Mouse (Mus musculus) cortical plate, adult 2 months (tissue): ENCODE measurements at regions not wholly inside any gene's neighbourhood (a gene's known extent, or its start where the extent isn't known, plus 50 kb on each side); places are given as distances from the start of the nearest gene placed in this dataset.

Experiments
- H3K27ac ChIP-seq: fragments of 200-500 bp; 2 replicates; pipeline ENCODE4 v1.5.1; 2012; ENCODE audit warnings: low read length, control low read depth, inconsistent platforms; ENCODE audit not compliant: insufficient read depth
- H3K4me1 ChIP-seq: fragments of 200-500 bp; 2 replicates; pipeline ENCODE4 v1.6.1; 2011; ENCODE audit warnings: low read length; ENCODE audit not compliant: control insufficient read depth, insufficient read depth
- H3K4me3 ChIP-seq: fragments of 200-500 bp; 2 replicates; pipeline ENCODE4 v1.5.1; 2011; ENCODE audit warnings: mild to moderate bottlenecking, low read length, control low read depth; ENCODE audit not compliant: insufficient read depth
- CTCF ChIP-seq: fragments of 200-500 bp; IDR thresholded peaks from 2 replicates; pipeline ENCODE4 v1.5.1; 2011; ENCODE audit warnings: mild to moderate bottlenecking, control low read depth, low read length; ENCODE audit not compliant: insufficient read depth; ENCODE audit errors: extremely low read depth
- POLR2A ChIP-seq: fragments of 200-500 bp; IDR thresholded peaks from 2 replicates; pipeline ENCODE4 v1.6.1; 2011; ENCODE audit warnings: mild to moderate bottlenecking, low read length, control low read depth; ENCODE audit not compliant: insufficient read depth; ENCODE audit errors: extremely low read depth

GRCm38 (mm10) chr15:63238601-63239000 lies 606.4 kb downstream of the Gsdmc2 start:
- TF ChIP-seq CTCF (no peak), POLR2A (no peak)
- no peaks in the 10 kb centered on the region for H3K4me1 ChIP-seq
- no peak overlapping the region for H3K27ac ChIP-seq
- H3K4me3 ChIP-seq, result no peak overlapping the region

- no peak overlapping the region for H3K4me3 ChIP-seq
- H3K4me1 ChIP-seq, result no peaks in the 10 kb centered on the region
These were observed 626.5 kb downstream of the Gsdmc2 start for GRCm38 (mm10) chr15:63218393-63219060.

GRCm38 (mm10) chr15:63205150-63205549 lies 639.8 kb downstream of the Gsdmc2 start:
- no peak overlapping the region for H3K27ac ChIP-seq
- TF ChIP-seq CTCF (no peak), POLR2A (no peak)
- no peaks in the 10 kb centered on the region for H3K4me1 ChIP-seq
- H3K4me3 ChIP-seq, result no peak overlapping the region

More at GRCm38 (mm10) chr15:63218393-63219060, 626.5 kb downstream of the Gsdmc2 start:
- no peak for TF ChIP-seq CTCF
- TF ChIP-seq POLR2A, result no peak
- H3K27ac ChIP-seq, result no peak overlapping the region

- H3K4me3 ChIP-seq, result no peak overlapping the region
- no peak overlapping the region for H3K27ac ChIP-seq
- TF ChIP-seq POLR2A (no peak), CTCF (no peak)
- no peaks in the 10 kb centered on the region for H3K4me1 ChIP-seq
These were observed 649.9 kb downstream of the Gsdmc2 start for GRCm38 (mm10) chr15:63195031-63195430.

- no peak overlapping the region for H3K4me3 ChIP-seq
- H3K27ac ChIP-seq, result no peak overlapping the region
- no peaks in the 10 kb centered on the region for H3K4me1 ChIP-seq
- TF ChIP-seq CTCF, result no peak
- no peak for TF ChIP-seq POLR2A
These were observed 650.5 kb downstream of the Gsdmc2 start for GRCm38 (mm10) chr15:63194492-63194797.

- H3K4me1 ChIP-seq, result no peaks in the 10 kb centered on the region
- TF ChIP-seq CTCF (no peak), POLR2A (no peak)
- no peak overlapping the region for H3K4me3 ChIP-seq
- no peak overlapping the region for H3K27ac ChIP-seq
These were observed 651.1 kb downstream of the Gsdmc2 start for GRCm38 (mm10) chr15:63193617-63194491.

GRCm38 (mm10) chr15:63191731-63192130 lies 653.2 kb downstream of the Gsdmc2 start:
- Histone ChIP-seq H3K4me1 (no peaks in the 10 kb centered on the region), H3K27ac (no peak overlapping the region)
- TF ChIP-seq POLR2A, result no peak
- TF ChIP-seq CTCF, result no peak

GRCm38 (mm10) chr15:63190086-63190485 lies 654.9 kb downstream of the Gsdmc2 start:
- TF ChIP-seq CTCF (no peak), POLR2A (no peak)
- Histone ChIP-seq H3K4me1 (no peaks in the 10 kb centered on the region), H3K4me3 (no peak overlapping the region), H3K27ac (no peak overlapping the region)

More at GRCm38 (mm10) chr15:63191731-63192130, 653.2 kb downstream of the Gsdmc2 start:
- no peak overlapping the region for H3K4me3 ChIP-seq

GRCm38 (mm10) chr15:63171003-63171402 lies 674.0 kb downstream of the Gsdmc2 start:
- no peaks in the 10 kb centered on the region for H3K4me1 ChIP-seq
- no peak overlapping the region for H3K27ac ChIP-seq
- TF ChIP-seq POLR2A (no peak), CTCF (no peak)
- H3K4me3 ChIP-seq, result no peak overlapping the region

GRCm38 (mm10) chr15:63170171-63170570 lies 674.8 kb downstream of the Gsdmc2 start:
- no peak overlapping the region for H3K4me3 ChIP-seq
- TF ChIP-seq POLR2A (no peak), CTCF (no peak)
- H3K27ac ChIP-seq, result no peak overlapping the region
- H3K4me1 ChIP-seq, result no peaks in the 10 kb centered on the region
